20 mouse cellular contexts compared by ENCODE assay signal in genomic region chr6:115916611-115917010, GRCm38 (mm10). TPM values are rescaled to one million over a fixed set of nuclear protein-coding genes. Genes with fewer than 3 reads are reported as not detected.
DNase-seq lines count a peak whose midpoint lies in the region; ATAC-seq lines count a peak whose summit lies in the region.
"Had no signal": no experiment of that assay in that cellular context is flagged by ENCODE, and none has a peak within 500 bp of the region (broad histone marks: within the 10 kb centered on the region; RNA-seq: fewer than 3 reads in every experiment).

No protein-coding gene starts in this region.

- H3K4me3 ChIP-seq in heart, embryonic 14.5 days (ENCODE audit: control insufficient read depth in 1 of 2, insufficient read depth in 1 of 2, low read depth in 1 of 2, low read length in 2 of 2) = no peak overlapping the region
- no peak overlapping the region for H3K4me3 ChIP-seq in lung, embryonic 16.5 days (ENCODE audit: low read length)
- H3K4me3 ChIP-seq: neural tube, embryonic 13.5 days had no signal

- 35% methylated on average over 5 of the region's 5 CpGs for WGBS in heart, embryonic 14.5 days
- WGBS in lung, embryonic 16.5 days = 53% methylated on average over 5 of the region's 5 CpGs

- intact Hi-C loops in heart, postnatal 10 days (cut with DNase I) = no loop called here

- DNase-seq in cerebellum, postnatal 4 days (ENCODE audit: low spot score in 2 of 2) = no peak
- no peak for DNase-seq in heart, postnatal 10 days
- no peak for DNase-seq in lung, postnatal 4 days
- DNase-seq in cerebellum, postnatal 36 days = peak; percentile 42 to 51
- DNase-seq in layer of hippocampus, adult 9-11 months = no peak
- DNase-seq: kidney, adult 11 months; kidney, postnatal 36 days had no signal

- H3K4me1 ChIP-seq in heart, embryonic 14.5 days (ENCODE audit: control insufficient read depth in 2 of 2, insufficient read depth in 2 of 2, low read length in 2 of 2) = peaks cover 49 to 50% of the 10 kb centered on the region in 2 experiments
- H3K4me1 ChIP-seq in lung, embryonic 16.5 days (replicated peaks; ENCODE audit: control insufficient read depth, insufficient read depth, low read length) = no peaks in the 10 kb centered on the region; the same call in 1 of the 2 replicates

- H3K36me3 ChIP-seq in heart, embryonic 14.5 days (ENCODE audit: control insufficient read depth, insufficient read depth, low read length) = 0 out of 2 replicates have a peak, but pooled peaks cover 5% of the 10 kb centered on the region
- no peaks in the 10 kb centered on the region for H3K36me3 ChIP-seq in lung, embryonic 16.5 days (ENCODE audit: control insufficient read depth, insufficient read depth, low read length)

- H3K9ac ChIP-seq in heart, embryonic 14.5 days (ENCODE audit: low read length) = no peak overlapping the region
- no peak overlapping the region for H3K9ac ChIP-seq in lung, embryonic 16.5 days (ENCODE audit: low read length)
- H3K9ac ChIP-seq: liver, embryonic 14.5 days had no signal

- H3K27me3 ChIP-seq in heart, embryonic 14.5 days (ENCODE audit: control insufficient read depth, insufficient read depth, low read length) = no peaks in the 10 kb centered on the region
- H3K27me3 ChIP-seq in lung, embryonic 16.5 days (ENCODE audit: control insufficient read depth, insufficient read depth, low read depth, low read length) = no peaks in the 10 kb centered on the region
- H3K27me3 ChIP-seq: CH12.LX; neural tube, embryonic 13.5 days had no signal

- ATAC-seq in cerebellum, adult (ENCODE audit: insufficient number of reproducible peaks, low FRiP score, low TSS enrichment) = peak; percentile 26; the same call in 1 of the 2 replicates
- no peak for ATAC-seq in heart, embryonic 14.5 days (ENCODE audit: insufficient number of reproducible peaks, insufficient read depth, low FRiP score, low read depth)
- ATAC-seq in lung, embryonic 16.5 days (ENCODE audit: low read depth) = peak; percentile 10

- no peaks in the 10 kb centered on the region for H3K9me3 ChIP-seq in heart, embryonic 14.5 days (ENCODE audit: control insufficient read depth, low read length)
- no peaks in the 10 kb centered on the region for H3K9me3 ChIP-seq in lung, embryonic 16.5 days (ENCODE audit: control insufficient read depth, low read length)
- H3K9me3 ChIP-seq: neural tube, embryonic 13.5 days had no signal

- no peak overlapping the region for H3K27ac ChIP-seq in heart, embryonic 14.5 days (replicated peaks in 1 of 2; ENCODE audit: control insufficient read depth in 1 of 2, insufficient read depth in 1 of 2, low read depth in 2 of 2, low read length in 2 of 2)
- no peak overlapping the region for H3K27ac ChIP-seq in lung, embryonic 16.5 days (ENCODE audit: low read length)
- H3K27ac ChIP-seq: liver, embryonic 14.5 days; macrophage had no signal

- peak overlapping the region; percentile 44; the same call in 1 of the 2 replicates for H3K4me2 ChIP-seq in heart, embryonic 14.5 days (ENCODE audit: low read length)
- no peak overlapping the region for H3K4me2 ChIP-seq in lung, embryonic 16.5 days (ENCODE audit: low read depth, low read length)
- H3K4me2 ChIP-seq: neural tube, embryonic 13.5 days had no signal

RNA-seq across cellular contexts. Expression of gene Rho, which starts 14.9 kb away (rescaled TPM):
- polyA plus RNA-seq in heart, embryonic 14.5 days (2014; fragmentation: Nextera tagmentation; extraction: Ambion mirVana) = 0.07 TPM in 1 of 2 replicates, not detected in the other
- total RNA-seq in heart, postnatal 10 days (2021) = under 1 TPM; 0.07 to 0.20 TPM
- polyA plus RNA-seq in lung, embryonic 16.5 days (2015; fragmentation: Nextera tagmentation; extraction: Ambion mirVana) = 0.08 and 0.16 TPM in 2 replicates
- polyA plus RNA-seq: macrophage had no signal

RNA-seq across cellular contexts. Expression of gene H1foo, which starts 28.1 kb away (rescaled TPM):
- not detected in 2 replicates for polyA plus RNA-seq in heart, embryonic 14.5 days (2014; fragmentation: Nextera tagmentation; extraction: Ambion mirVana)
- not detected for total RNA-seq in heart, postnatal 10 days (2021)
- polyA plus RNA-seq in lung, embryonic 16.5 days (2015; fragmentation: Nextera tagmentation; extraction: Ambion mirVana) = not detected in 2 replicates
- total RNA-seq: gastrocnemius, adult 18-20 months; hematopoietic stem cell, adult 5-6 weeks; layer of hippocampus, postnatal 25 days had no signal
- polyA plus RNA-seq: brain, embryonic 14.5 days; limb, embryonic 11.5 days; liver, embryonic 14.5 days; macrophage; neural tube, embryonic 13.5 days; urinary bladder, adult 2 months had no signal

Comparison
In these comparisons a context has a peak if more than half of its experiments do, and no peak if none do; other contexts are left out.
1. DNase-seq: peak in cerebellum, postnatal 36 days (2 of 2); none in cerebellum, postnatal 4 days (0 of 2), heart, postnatal 10 days (0 of 2), lung, postnatal 4 days (0 of 2) and layer of hippocampus, adult 9-11 months (single experiment).